In the genomic region with DNA sequence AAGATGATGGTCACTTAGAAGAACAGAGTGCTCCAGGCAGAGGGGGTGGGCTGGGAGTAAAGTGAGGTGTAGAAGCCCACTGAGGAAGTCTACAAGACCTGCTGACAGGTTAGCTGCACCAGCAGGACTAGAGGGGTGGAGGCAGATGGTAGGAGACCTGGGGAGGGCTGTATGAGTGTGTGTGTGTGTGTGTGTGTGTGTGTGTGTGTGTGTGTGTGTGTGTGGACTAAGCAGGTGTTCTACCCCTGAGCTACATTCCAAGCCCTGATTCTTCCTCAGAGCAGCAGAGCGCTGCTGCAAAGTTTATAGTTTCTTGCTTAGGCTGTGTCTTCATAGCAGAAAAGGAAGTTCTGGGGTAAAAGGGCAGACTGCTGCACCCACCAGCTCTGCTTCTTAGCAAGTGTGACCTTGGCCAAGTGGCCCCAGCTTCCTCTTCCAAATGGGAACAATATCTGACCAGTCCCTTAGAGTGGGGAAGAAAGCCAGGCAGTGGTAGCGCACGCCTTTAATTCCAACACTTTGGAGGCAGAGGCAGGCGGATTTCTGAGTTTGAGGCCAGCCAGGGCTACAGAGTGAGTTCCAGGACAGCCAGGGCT, we compare ENCODE assay signal across 10 mouse cellular contexts. TPM values are rescaled to one million over a fixed set of nuclear protein-coding genes. Genes with fewer than 3 reads are reported as not detected.
DNase-seq lines count a peak whose midpoint lies in the region; ATAC-seq and TF ChIP-seq lines count a peak whose summit lies in the region.
"Had no signal": no experiment of that assay in that cellular context is flagged by ENCODE, and none has a peak within 500 bp of the region (broad histone marks: within the 10 kb centered on the region; RNA-seq: fewer than 3 reads in every experiment).

No protein-coding gene starts in this region.

- no peak for ATAC-seq in kidney, embryonic 15.5 days (replicated peaks; ENCODE audit: low FRiP score)
- no peak for ATAC-seq in embryonic facial prominence, embryonic 14.5 days (ENCODE audit: low read depth)

- intact Hi-C loops in left cerebral cortex, postnatal 10 days (cut with DNase I) = no loop called here

- no peak overlapping the region for H3K9ac ChIP-seq in kidney, embryonic 15.5 days
- no peak overlapping the region for H3K9ac ChIP-seq in embryonic facial prominence, embryonic 14.5 days (ENCODE audit: low read depth, low read length)

- H3K27me3 ChIP-seq in kidney, embryonic 15.5 days = no peaks in the 10 kb centered on the region
- no peaks in the 10 kb centered on the region for H3K27me3 ChIP-seq in embryonic facial prominence, embryonic 14.5 days (replicated peaks; ENCODE audit: control insufficient read depth, insufficient read depth, low read length)
- no peaks in the 10 kb centered on the region for H3K27me3 ChIP-seq in thymus, adult 2 months (ENCODE audit: control insufficient read depth, insufficient read depth, low read length)

- TF ChIP-seq POLR2A in bone marrow, adult 2 months (IDR thresholded peaks at IDR 0.05; ENCODE audit: borderline replicate concordance, control insufficient read depth, low read depth, low read length) = no peak
- no peak for TF ChIP-seq POLR2A in thymus, adult 2 months (IDR thresholded peaks at IDR 0.05; ENCODE audit: control insufficient read depth, extremely low read depth, insufficient read depth, low read length, poor library complexity)

- no peak overlapping the region for H3K4me2 ChIP-seq in kidney, embryonic 15.5 days
- no peak overlapping the region for H3K4me2 ChIP-seq in embryonic facial prominence, embryonic 14.5 days (ENCODE audit: low read depth, low read length)

- peaks cover 69% of the 10 kb centered on the region for H3K4me1 ChIP-seq in kidney, embryonic 15.5 days
- H3K4me1 ChIP-seq in bone marrow, adult 2 months (ENCODE audit: control insufficient read depth, insufficient read depth, low read length) = peaks cover 5% of the 10 kb centered on the region
- peaks cover 30% of the 10 kb centered on the region for H3K4me1 ChIP-seq in embryonic facial prominence, embryonic 14.5 days (ENCODE audit: control insufficient read depth, insufficient read depth, low read length)
- peaks cover 2% of the 10 kb centered on the region; the same call in 1 of the 2 replicates for H3K4me1 ChIP-seq in thymus, adult 2 months (replicated peaks; ENCODE audit: control insufficient read depth, insufficient read depth, low read length)

- no peak for TF ChIP-seq CTCF in bone marrow, adult 2 months (IDR thresholded peaks at IDR 0.05; ENCODE audit: control insufficient read depth, insufficient read depth, low read length)
- no peak for TF ChIP-seq CTCF in thymus, adult 2 months (IDR thresholded peaks at IDR 0.05; ENCODE audit: borderline replicate concordance, control insufficient read depth, extremely low read depth, insufficient read depth, low read length, poor library complexity)

- DNase-seq in kidney, adult 11 months = no peak
- DNase-seq in embryonic facial prominence, embryonic 14.5 days (ENCODE audit: low spot score) = no peak
- peak; percentile 28 to 56 for DNase-seq in lung, postnatal 4 days
- no peak for DNase-seq in left cerebral cortex, postnatal 10 days (ENCODE audit: extremely low spot score in 1 of 2, low spot score in 2 of 2)
- DNase-seq in thymus, adult 2 months = no peak
- DNase-seq: cerebellum, adult 8-10 months; right cerebral cortex, postnatal 4 days had no signal

- WGBS in kidney, embryonic 15.5 days = 87% methylated on average over 4 of the region's 4 CpGs
- WGBS in bone marrow, adult 2 months = 38% methylated on average over 4 of the region's 4 CpGs
- 77% methylated on average over 4 of the region's 4 CpGs for WGBS in embryonic facial prominence, embryonic 14.5 days
- WGBS in thymus, adult 2 months = 88% methylated on average over 4 of the region's 4 CpGs

- no peak overlapping the region for H3K4me3 ChIP-seq in kidney, embryonic 15.5 days (replicated peaks)
- no peak overlapping the region for H3K4me3 ChIP-seq in bone marrow, adult 2 months (replicated peaks; ENCODE audit: control insufficient read depth, low read depth, low read length)
- H3K4me3 ChIP-seq in embryonic facial prominence, embryonic 14.5 days (ENCODE audit: low read depth, low read length) = no peak overlapping the region
- H3K4me3 ChIP-seq in thymus, adult 2 months (ENCODE audit: control insufficient read depth, insufficient read depth, low read length) = no peak overlapping the region

- H3K9me3 ChIP-seq in kidney, embryonic 15.5 days (replicated peaks) = no peaks in the 10 kb centered on the region
- H3K9me3 ChIP-seq in embryonic facial prominence, embryonic 14.5 days (ENCODE audit: control insufficient read depth, low read length) = no peaks in the 10 kb centered on the region

- H3K36me3 ChIP-seq in kidney, embryonic 15.5 days = no peaks in the 10 kb centered on the region
- no peaks in the 10 kb centered on the region for H3K36me3 ChIP-seq in embryonic facial prominence, embryonic 14.5 days (ENCODE audit: control insufficient read depth, insufficient read depth, low read length)
- H3K36me3 ChIP-seq in thymus, adult 2 months (ENCODE audit: control insufficient read depth, insufficient read depth, low read length) = no peaks in the 10 kb centered on the region

- H3K27ac ChIP-seq in kidney, embryonic 15.5 days = peak overlapping the region; percentile 80
- H3K27ac ChIP-seq in bone marrow, adult 2 months (ENCODE audit: control insufficient read depth, insufficient read depth, low read depth, low read length, poor library complexity) = peak overlapping the region; percentile 62
- H3K27ac ChIP-seq in embryonic facial prominence, embryonic 14.5 days (replicated peaks; ENCODE audit: low read depth, low read length) = peak overlapping the region; percentile 84
- no peak overlapping the region for H3K27ac ChIP-seq in thymus, adult 2 months (ENCODE audit: control insufficient read depth, insufficient read depth, low read length)

RNA-seq across cellular contexts. Expression of a gene that starts 18.2 kb away (rescaled TPM):
- 29.0 and 32.3 TPM in 2 replicates for polyA plus RNA-seq in kidney, embryonic 15.5 days (2015; fragmentation: Nextera tagmentation; extraction: Ambion mirVana)
- polyA plus RNA-seq in bone marrow, adult 2 months (2011; ENCODE audit: insufficient read depth, insufficient read length, low replicate concordance, missing spikeins) = 6.0 and 10.2 TPM in 2 replicates
- polyA plus RNA-seq in embryonic facial prominence, embryonic 14.5 days (2014; fragmentation: Nextera tagmentation; extraction: Ambion mirVana) = 18.7 and 20.8 TPM in 2 replicates
- total RNA-seq in left cerebral cortex, postnatal 10 days (2021) = 10 to 100 TPM; 13.2 to 13.4 TPM
- polyA plus RNA-seq in thymus, adult 2 months (2012; rRNA removed) = 27.3 and 36.9 TPM in 2 replicates

RNA-seq across cellular contexts. Expression of a gene that starts 18.8 kb away (rescaled TPM):
- 40.6 and 45.6 TPM in 2 replicates for polyA plus RNA-seq in kidney, embryonic 15.5 days (2015; fragmentation: Nextera tagmentation; extraction: Ambion mirVana)
- polyA plus RNA-seq in bone marrow, adult 2 months (2011; ENCODE audit: insufficient read depth, insufficient read length, low replicate concordance, missing spikeins) = 28.0 and 45.8 TPM in 2 replicates
- polyA plus RNA-seq in embryonic facial prominence, embryonic 14.5 days (2014; fragmentation: Nextera tagmentation; extraction: Ambion mirVana) = 27.5 and 35.2 TPM in 2 replicates
- 10 to 100 TPM; 30.1 to 39.8 TPM for total RNA-seq in left cerebral cortex, postnatal 10 days (2021)
- polyA plus RNA-seq in thymus, adult 2 months (2012; rRNA removed) = 142 TPM in 2 replicates

RNA-seq across cellular contexts. Expression of a gene that starts 36.0 kb away (rescaled TPM):
- 0.35 TPM in 1 of 2 replicates, not detected in the other for polyA plus RNA-seq in kidney, embryonic 15.5 days (2015; fragmentation: Nextera tagmentation; extraction: Ambion mirVana)
- polyA plus RNA-seq in bone marrow, adult 2 months (2011; ENCODE audit: insufficient read depth, insufficient read length, low replicate concordance, missing spikeins) = not detected in 2 replicates
- 6.6 and 7.8 TPM in 2 replicates for polyA plus RNA-seq in embryonic facial prominence, embryonic 14.5 days (2014; fragmentation: Nextera tagmentation; extraction: Ambion mirVana)
- total RNA-seq in left cerebral cortex, postnatal 10 days (2021) = under 1 TPM in 1 of 2 experiments, not detected in 1; 0.32 TPM
- 0.20 TPM in 1 of 2 replicates, not detected in the other for polyA plus RNA-seq in thymus, adult 2 months (2012; rRNA removed)
- polyA plus RNA-seq: urinary bladder, adult 2 months had no signal

RNA-seq across cellular contexts. Expression of a gene that starts 45.6 kb away (rescaled TPM):
- polyA plus RNA-seq in kidney, embryonic 15.5 days (2015; fragmentation: Nextera tagmentation; extraction: Ambion mirVana) = 19.7 and 21.1 TPM in 2 replicates
- 1.8 TPM in 1 of 2 replicates, not detected in the other for polyA plus RNA-seq in bone marrow, adult 2 months (2011; ENCODE audit: insufficient read depth, insufficient read length, low replicate concordance, missing spikeins)
- 1.0 and 1.9 TPM in 2 replicates for polyA plus RNA-seq in embryonic facial prominence, embryonic 14.5 days (2014; fragmentation: Nextera tagmentation; extraction: Ambion mirVana)
- 1 to 10 TPM; 7.2 to 7.4 TPM for total RNA-seq in left cerebral cortex, postnatal 10 days (2021)
- 0.84 and 1.2 TPM in 2 replicates for polyA plus RNA-seq in thymus, adult 2 months (2012; rRNA removed)

RNA-seq across cellular contexts. Expression of a gene that starts 52.3 kb away (rescaled TPM):
- polyA plus RNA-seq in kidney, embryonic 15.5 days (2015; fragmentation: Nextera tagmentation; extraction: Ambion mirVana) = 0.54 and 0.62 TPM in 2 replicates
- polyA plus RNA-seq in bone marrow, adult 2 months (2011; ENCODE audit: insufficient read depth, insufficient read length, low replicate concordance, missing spikeins) = not detected in 2 replicates
- polyA plus RNA-seq in embryonic facial prominence, embryonic 14.5 days (2014; fragmentation: Nextera tagmentation; extraction: Ambion mirVana) = 0.25 TPM in 1 of 2 replicates, not detected in the other
- total RNA-seq in left cerebral cortex, postnatal 10 days (2021) = 1 to 10 TPM; 1.1 to 1.5 TPM
- 0.27 TPM in 1 of 2 replicates, not detected in the other for polyA plus RNA-seq in thymus, adult 2 months (2012; rRNA removed)

Comparison
In these comparisons a context has a peak if more than half of its experiments do, and no peak if none do; other contexts are left out.
1. DNase-seq: peak in lung, postnatal 4 days (2 of 2); none in kidney, adult 11 months (single experiment), embryonic facial prominence, embryonic 14.5 days (single experiment), left cerebral cortex, postnatal 10 days (0 of 2) and thymus, adult 2 months (single experiment).